Comparison of ENCODE assay signal across 8 mouse cellular contexts in genomic region chr7:142284615-142285080, GRCm38 (mm10). TPM values are rescaled to one million over a fixed set of nuclear protein-coding genes. Genes with fewer than 3 reads are reported as not detected.
DNase-seq lines count a peak whose midpoint lies in the region; ATAC-seq and TF ChIP-seq lines count a peak whose summit lies in the region.

No protein-coding gene starts in this region.

- WGBS in kidney, embryonic 14.5 days: under 1% methylated on average over 19 of the region's 19 CpGs
- WGBS in limb, embryonic 15.5 days: 0% methylated on average over 19 of the region's 19 CpGs

- DNase-seq in A20 (ENCODE audit: low read depth, low spot score): peak; percentile 86
- peak; percentile 69 to 88 for DNase-seq in heart, adult 9 months (ENCODE audit: low spot score in 2 of 2)
- DNase-seq in monocyte, adult 2 months (ENCODE audit: low read depth in 1 of 2, low spot score in 2 of 2): peak; percentile 47 to 76
- DNase-seq in spleen, postnatal 36 days (ENCODE audit: low spot score in 2 of 2): peak; percentile 70 to 78

- no peaks in the 10 kb centered on the region for H3K9me3 ChIP-seq in kidney, embryonic 14.5 days (ENCODE audit: control insufficient read depth, low read length)
- H3K9me3 ChIP-seq in limb, embryonic 15.5 days: no peaks in the 10 kb centered on the region

- H3K27ac ChIP-seq in bone marrow macrophage, adult 2 months (ENCODE audit: insufficient read depth, low read depth, low read length): peak overlapping the region; percentile 21; the same call in 1 of the 2 replicates
- peak overlapping the region; percentile 53 for H3K27ac ChIP-seq in embryonic fibroblast, embryonic 13.5 days (ENCODE audit: insufficient read depth, low read length)
- peak overlapping the region; percentile 95 for H3K27ac ChIP-seq in kidney, embryonic 14.5 days (ENCODE audit: low read depth, low read length)
- peak overlapping the region; percentile 94 for H3K27ac ChIP-seq in limb, embryonic 15.5 days

- peak overlapping the region; percentile 75 for H3K9ac ChIP-seq in kidney, embryonic 14.5 days (ENCODE audit: low read depth, low read length)
- peak overlapping the region; percentile 58 for H3K9ac ChIP-seq in limb, embryonic 15.5 days

- no peak for TF ChIP-seq POLR2A in bone marrow macrophage, adult 2 months (IDR thresholded peaks at IDR 0.05; ENCODE audit: borderline replicate concordance, low read depth, low read length)
- peak; percentile 40; the same call in 1 of the 2 replicates for TF ChIP-seq POLR2A in embryonic fibroblast, embryonic 13.5 days (IDR thresholded peaks at IDR 0.05; ENCODE audit: low read depth, low read length)

- peak; percentile 77 for ATAC-seq in kidney, embryonic 14.5 days (ENCODE audit: low FRiP score, low TSS enrichment)
- ATAC-seq in limb, embryonic 15.5 days (ENCODE audit: insufficient number of reproducible peaks, low FRiP score, low TSS enrichment, low read depth): peak; percentile 81; the same call in 1 of the 2 replicates

- H3K27me3 ChIP-seq in kidney, embryonic 14.5 days (ENCODE audit: control insufficient read depth, insufficient read depth, low read length): no peaks in the 10 kb centered on the region
- no peaks in the 10 kb centered on the region; the same call in 1 of the 2 replicates for H3K27me3 ChIP-seq in limb, embryonic 15.5 days

- H3K4me2 ChIP-seq in kidney, embryonic 14.5 days (replicated peaks; ENCODE audit: low read depth, low read length): peak overlapping the region; percentile 79
- H3K4me2 ChIP-seq in limb, embryonic 15.5 days: peak overlapping the region; percentile 72

- H3K4me3 ChIP-seq in bone marrow macrophage, adult 2 months (ENCODE audit: insufficient read depth, low read length): peak overlapping the region; percentile 66
- peak overlapping the region; percentile 52 for H3K4me3 ChIP-seq in embryonic fibroblast, embryonic 13.5 days (ENCODE audit: insufficient read depth, low read length)
- H3K4me3 ChIP-seq in kidney, embryonic 14.5 days (ENCODE audit: low read length): peak overlapping the region; percentile 59
- peak overlapping the region; percentile 54 for H3K4me3 ChIP-seq in limb, embryonic 15.5 days

- no peaks in the 10 kb centered on the region for H3K36me3 ChIP-seq in kidney, embryonic 14.5 days (ENCODE audit: control insufficient read depth, insufficient read depth, low read length)
- H3K36me3 ChIP-seq in limb, embryonic 15.5 days: no peaks in the 10 kb centered on the region

- TF ChIP-seq CTCF in bone marrow macrophage, adult 2 months (IDR thresholded peaks at IDR 0.05; ENCODE audit: low read depth, low read length): peak; percentile 78
- no peak for TF ChIP-seq CTCF in embryonic fibroblast, embryonic 13.5 days (IDR thresholded peaks at IDR 0.05; ENCODE audit: borderline replicate concordance, insufficient read depth, low read length)

- 0 out of 2 replicates have a peak, but pooled peaks cover 2% of the 10 kb centered on the region for H3K4me1 ChIP-seq in bone marrow macrophage, adult 2 months (ENCODE audit: control insufficient read depth, insufficient read depth, low read length)
- H3K4me1 ChIP-seq in embryonic fibroblast, embryonic 13.5 days (ENCODE audit: control insufficient read depth, insufficient read depth, low read length): no peaks in the 10 kb centered on the region
- peaks cover 11% of the 10 kb centered on the region; the same call in 1 of the 2 replicates for H3K4me1 ChIP-seq in kidney, embryonic 14.5 days (ENCODE audit: control insufficient read depth, insufficient read depth, low read length)
- H3K4me1 ChIP-seq in limb, embryonic 15.5 days: peaks cover 14% of the 10 kb centered on the region

RNA-seq across cellular contexts. Expression of gene Gm4559, which starts 10.5 kb away (rescaled TPM):
- not detected in 2 replicates for polyA plus RNA-seq in bone marrow macrophage, adult 2 months (2012; ENCODE audit: insufficient read depth, insufficient read length, missing spikeins)
- polyA plus RNA-seq in embryonic fibroblast, embryonic 13.5 days (2011; ENCODE audit: insufficient read length, low read depth, missing spikeins): not detected in 2 replicates
- not detected in 2 replicates for polyA plus RNA-seq in kidney, embryonic 14.5 days (2014; fragmentation: Nextera tagmentation; extraction: Ambion mirVana)
- not detected in 2 replicates for polyA plus RNA-seq in limb, embryonic 15.5 days (2015; fragmentation: Nextera tagmentation; extraction: Ambion mirVana)

RNA-seq across cellular contexts. Expression of gene Krtap5-1, which starts 12.3 kb away (rescaled TPM):
- not detected in 2 replicates for polyA plus RNA-seq in bone marrow macrophage, adult 2 months (2012; ENCODE audit: insufficient read depth, insufficient read length, missing spikeins)
- polyA plus RNA-seq in embryonic fibroblast, embryonic 13.5 days (2011; ENCODE audit: insufficient read length, low read depth, missing spikeins): not detected in 2 replicates
- not detected in 2 replicates for polyA plus RNA-seq in kidney, embryonic 14.5 days (2014; fragmentation: Nextera tagmentation; extraction: Ambion mirVana)
- not detected in 2 replicates for polyA plus RNA-seq in limb, embryonic 15.5 days (2015; fragmentation: Nextera tagmentation; extraction: Ambion mirVana)

RNA-seq across cellular contexts. Expression of gene Krtap5-4, which starts 18.7 kb away (rescaled TPM):
- polyA plus RNA-seq in bone marrow macrophage, adult 2 months (2012; ENCODE audit: insufficient read depth, insufficient read length, missing spikeins): not detected in 2 replicates
- not detected in 2 replicates for polyA plus RNA-seq in embryonic fibroblast, embryonic 13.5 days (2011; ENCODE audit: insufficient read length, low read depth, missing spikeins)
- not detected in 2 replicates for polyA plus RNA-seq in kidney, embryonic 14.5 days (2014; fragmentation: Nextera tagmentation; extraction: Ambion mirVana)
- not detected in 2 replicates for polyA plus RNA-seq in limb, embryonic 15.5 days (2015; fragmentation: Nextera tagmentation; extraction: Ambion mirVana)

RNA-seq across cellular contexts. Expression of gene Gm2431, which starts 26.5 kb away (rescaled TPM):
- not detected in 2 replicates for polyA plus RNA-seq in bone marrow macrophage, adult 2 months (2012; ENCODE audit: insufficient read depth, insufficient read length, missing spikeins)
- polyA plus RNA-seq in embryonic fibroblast, embryonic 13.5 days (2011; ENCODE audit: insufficient read length, low read depth, missing spikeins): not detected in 2 replicates
- not detected in 2 replicates for polyA plus RNA-seq in kidney, embryonic 14.5 days (2014; fragmentation: Nextera tagmentation; extraction: Ambion mirVana)
- polyA plus RNA-seq in limb, embryonic 15.5 days (2015; fragmentation: Nextera tagmentation; extraction: Ambion mirVana): not detected in 2 replicates

RNA-seq across cellular contexts. Expression of gene Gm40460, which starts 43.8 kb away (rescaled TPM):
- polyA plus RNA-seq in bone marrow macrophage, adult 2 months (2012; ENCODE audit: insufficient read depth, insufficient read length, missing spikeins): not detected in 2 replicates
- polyA plus RNA-seq in embryonic fibroblast, embryonic 13.5 days (2011; ENCODE audit: insufficient read length, low read depth, missing spikeins): not detected in 2 replicates
- not detected in 2 replicates for polyA plus RNA-seq in kidney, embryonic 14.5 days (2014; fragmentation: Nextera tagmentation; extraction: Ambion mirVana)
- polyA plus RNA-seq in limb, embryonic 15.5 days (2015; fragmentation: Nextera tagmentation; extraction: Ambion mirVana): not detected in 2 replicates

Comparison
In these comparisons a context has a peak if more than half of its experiments do, and no peak if none do; other contexts are left out.
1. Peak in every context shown above with its lines: DNase-seq, ATAC-seq, H3K4me3 ChIP-seq and H3K27ac ChIP-seq.
2. H3K27ac ChIP-seq: peak in every context shown above with its lines; median percentile 95 in kidney, embryonic 14.5 days; 94 in limb, embryonic 15.5 days; 53 in embryonic fibroblast, embryonic 13.5 days; 21 in bone marrow macrophage, adult 2 months.